Mouse (Mus musculus) liver, embryonic 13.5 days (tissue): Measurements from ENCODE around the gene Scnn1a. TPM values are rescaled to one million over a fixed set of nuclear protein-coding genes. Genes with fewer than 3 reads are reported as not detected.
"Not testable (repeated sequence)": the region's sequence is repeated elsewhere in the genome, so short reads cannot be mapped to it uniquely, and the experiment has no call there.

Experiments
- ATAC-seq: fragments of 200-750 bp; cut with Nextera tagmentation; 2 replicates; pipeline ENCODE4 v1.8.0; 2017; ENCODE audit warnings: low read depth, mild to moderate bottlenecking, moderate number of reproducible peaks, moderate library complexity
- DNase-seq: peaks from one replicate; pipeline ENCODE4 v3.0.0; 2022
- H3K27ac ChIP-seq: fragments of 300-500 bp; sonication (generic); 2 replicates; pipeline ENCODE4 v1.5.1; 2015; ENCODE audit warnings: moderate library complexity, mild to moderate bottlenecking, inconsistent platforms
- H3K27me3 ChIP-seq: fragments of 300-500 bp; sonication (generic); 2 replicates; pipeline ENCODE4 v1.6.1; 2015; ENCODE audit warnings: mild to moderate bottlenecking, inconsistent platforms
- H3K36me3 ChIP-seq: fragments of 300-500 bp; sonication (generic); 2 replicates; pipeline ENCODE4 v1.6.1; 2015; ENCODE audit warnings: mild to moderate bottlenecking, inconsistent platforms
- H3K4me1 ChIP-seq: fragments of 300-500 bp; sonication (generic); replicated peaks from 2 replicates; pipeline ENCODE4 v1.6.1; 2015; ENCODE audit warnings: inconsistent platforms
- H3K4me2 ChIP-seq: fragments of 300-500 bp; sonication (generic); 2 replicates; pipeline ENCODE4 v1.6.1; 2015; ENCODE audit warnings: inconsistent platforms, mild to moderate bottlenecking, moderate library complexity
- H3K4me3 ChIP-seq: fragments of 300-500 bp; sonication (generic); replicated peaks from 2 replicates; pipeline ENCODE4 v1.5.1; 2015; ENCODE audit warnings: mild to moderate bottlenecking, inconsistent platforms
- H3K9ac ChIP-seq: fragments of 300-500 bp; sonication (generic); 2 replicates; pipeline ENCODE4 v1.6.1; 2015; ENCODE audit warnings: mild to moderate bottlenecking, inconsistent platforms
- H3K9me3 ChIP-seq: fragments of 300-500 bp; sonication (generic); replicated peaks from 2 replicates; pipeline ENCODE4 v1.6.1; 2016; ENCODE audit warnings: inconsistent platforms
- WGBS: fragments of 180-500 bp; shearing (Covaris S2); methylation state at CpG from one replicate; pipeline ENCODE4 v1.1.7; 2015; ENCODE audit not compliant: insufficient replicate concordance; 5-methylcytosine and 5-hydroxymethylcytosine counted together
- polyA plus RNA-seq: library from polyadenylated mRNA; unstranded; fragments of >200 nt; fragmentation: Nextera tagmentation; extraction: Ambion mirVana; gene quantifications from 2 replicates; pipeline ENCODE4 v1.2.1, GENCODE M21; 2015

The Scnn1a gene
- polyA plus RNA-seq, 1 experiment from 2014 or later, result 0.31 TPM

- DNase-seq (no peak), ATAC-seq (no peak)
- H3K9me3 ChIP-seq, result no peaks in the 10 kb centered on the region
- H3K27ac ChIP-seq, result no peak overlapping the region
- no peaks in the 10 kb centered on the region for H3K27me3 ChIP-seq
- WGBS, result 66% methylated on average over 4 of the region's 4 CpGs
- no peak overlapping the region for H3K9ac ChIP-seq
- H3K36me3 ChIP-seq, result no peaks in the 10 kb centered on the region
- H3K4me1 ChIP-seq, result no peaks in the 10 kb centered on the region
- no peak overlapping the region for H3K4me2 ChIP-seq
- no peak overlapping the region for H3K4me3 ChIP-seq
Observed at GRCm38 (mm10) chr6:125291329-125291728, 29.1 kb upstream of the Scnn1a start.

- no peak overlapping the region for H3K27ac ChIP-seq
- WGBS, result 56% methylated on average over 7 of the region's 7 CpGs
- H3K4me1 ChIP-seq, result no peaks in the 10 kb centered on the region
- H3K4me3 ChIP-seq, result no peak overlapping the region
- H3K27me3 ChIP-seq, result no peaks in the 10 kb centered on the region
- no peaks in the 10 kb centered on the region for H3K9me3 ChIP-seq
- H3K9ac ChIP-seq, result no peak overlapping the region
- no peaks in the 10 kb centered on the region for H3K36me3 ChIP-seq
- DNase-seq (no peak), ATAC-seq (peak; percentile 41; the same call in 1 of the 2 replicates)
- no peak overlapping the region for H3K4me2 ChIP-seq
Observed at GRCm38 (mm10) chr6:125292256-125292655, 28.2 kb upstream of the Scnn1a start.

- Histone ChIP-seq H3K4me2 (no peak overlapping the region), H3K27me3 (no peaks in the 10 kb centered on the region), H3K9me3 (no peaks in the 10 kb centered on the region), H3K4me3 (no peak overlapping the region), H3K4me1 (no peaks in the 10 kb centered on the region), H3K9ac (no peak overlapping the region), H3K27ac (no peak overlapping the region), H3K36me3 (no peaks in the 10 kb centered on the region)
- 72% methylated on average over 4 of the region's 4 CpGs for WGBS
- DNase-seq (no peak), ATAC-seq (no peak)
Observed at GRCm38 (mm10) chr6:125294049-125294448, 26.4 kb upstream of the Scnn1a start.

GRCm38 (mm10) chr6:125297149-125297820 lies 23.2 kb upstream of the Scnn1a start:
- no peak overlapping the region for H3K4me3 ChIP-seq
- no peak for ATAC-seq
- H3K9ac ChIP-seq, result no peak overlapping the region
- H3K9me3 ChIP-seq, result no peaks in the 10 kb centered on the region
- no peak overlapping the region for H3K4me2 ChIP-seq
- no peaks in the 10 kb centered on the region for H3K36me3 ChIP-seq
- 51% methylated on average over 5 of the region's 5 CpGs for WGBS
- no peaks in the 10 kb centered on the region for H3K4me1 ChIP-seq
- no peaks in the 10 kb centered on the region for H3K27me3 ChIP-seq
- no peak for DNase-seq
- H3K27ac ChIP-seq, result no peak overlapping the region

- Histone ChIP-seq H3K4me3 (no peak overlapping the region), H3K9ac (no peak overlapping the region), H3K9me3 (no peaks in the 10 kb centered on the region), H3K4me1 (no peaks in the 10 kb centered on the region), H3K27me3 (no peaks in the 10 kb centered on the region), H3K27ac (no peak overlapping the region), H3K36me3 (no peaks in the 10 kb centered on the region), H3K4me2 (no peak overlapping the region)
- DNase-seq (no peak), ATAC-seq (no peak)
- 79% methylated on average over 1 of the region's 1 CpGs for WGBS
Observed at GRCm38 (mm10) chr6:125300982-125301381, 19.5 kb upstream of the Scnn1a start.

GRCm38 (mm10) chr6:125302231-125302982 lies 18.1 kb upstream of the Scnn1a start:
- no peaks in the 10 kb centered on the region for H3K27me3 ChIP-seq
- no peak overlapping the region for H3K27ac ChIP-seq
- 71% methylated on average over 24 of the region's 24 CpGs for WGBS
- no peak overlapping the region for H3K4me2 ChIP-seq
- no peak overlapping the region for H3K4me3 ChIP-seq
- H3K4me1 ChIP-seq, result no peaks in the 10 kb centered on the region
- peaks cover 13% of the 10 kb centered on the region for H3K36me3 ChIP-seq
- DNase-seq, result no peak
- ATAC-seq, result no peak
- H3K9ac ChIP-seq, result no peak overlapping the region
- no peaks in the 10 kb centered on the region for H3K9me3 ChIP-seq

- Histone ChIP-seq H3K4me3 (no peak overlapping the region), H3K27me3 (no peaks in the 10 kb centered on the region), H3K9ac (no peak overlapping the region), H3K4me1 (no peaks in the 10 kb centered on the region), H3K27ac (no peak overlapping the region), H3K9me3 (no peaks in the 10 kb centered on the region), H3K4me2 (no peak overlapping the region), H3K36me3 (peaks cover 13% of the 10 kb centered on the region)
- ATAC-seq (no peak), DNase-seq (no peak)
- WGBS, result 72% methylated on average over 4 of the region's 4 CpGs
Observed at GRCm38 (mm10) chr6:125303242-125303641, 17.2 kb upstream of the Scnn1a start.

- not testable (repeated sequence) for H3K9me3 ChIP-seq, H3K27ac ChIP-seq, DNase-seq, H3K4me3 ChIP-seq, ATAC-seq, H3K9ac ChIP-seq, H3K4me1 ChIP-seq, H3K27me3 ChIP-seq, H3K4me2 ChIP-seq
- peaks cover 13% of the 10 kb centered on the region for H3K36me3 ChIP-seq
- 68% methylated on average over 7 of the region's 7 CpGs for WGBS
Observed at GRCm38 (mm10) chr6:125304408-125304807, 16.1 kb upstream of the Scnn1a start.

GRCm38 (mm10) chr6:125305465-125305864 lies 15.0 kb upstream of the Scnn1a start:
- Histone ChIP-seq H3K9me3 (no peaks in the 10 kb centered on the region), H3K4me2 (no peak overlapping the region), H3K9ac (no peak overlapping the region), H3K4me1 (0 out of 2 replicates have a peak, but pooled peaks cover 2% of the 10 kb centered on the region), H3K27ac (no peak overlapping the region), H3K27me3 (no peaks in the 10 kb centered on the region), H3K4me3 (no peak overlapping the region), H3K36me3 (peaks cover 13% of the 10 kb centered on the region)
- 73% methylated on average over 6 of the region's 6 CpGs for WGBS
- no peak for ATAC-seq
- DNase-seq, result no peak

GRCm38 (mm10) chr6:125307091-125307490 lies 13.4 kb upstream of the Scnn1a start:
- Histone ChIP-seq H3K27me3 (no peaks in the 10 kb centered on the region), H3K9me3 (no peaks in the 10 kb centered on the region), H3K36me3 (peaks cover 21% of the 10 kb centered on the region), H3K27ac (no peak overlapping the region), H3K4me3 (no peak overlapping the region), H3K9ac (no peak overlapping the region), H3K4me2 (no peak overlapping the region), H3K4me1 (0 out of 2 replicates have a peak, but pooled peaks cover 5% of the 10 kb centered on the region)
- no peak for DNase-seq
- 75% methylated on average over 5 of the region's 5 CpGs for WGBS
- no peak for ATAC-seq

- Histone ChIP-seq H3K4me2 (no peak overlapping the region), H3K9me3 (no peaks in the 10 kb centered on the region), H3K4me1 (peaks cover 19% of the 10 kb centered on the region), H3K4me3 (no peak overlapping the region), H3K27me3 (peaks cover 13% of the 10 kb centered on the region), H3K9ac (no peak overlapping the region), H3K27ac (no peak overlapping the region), H3K36me3 (peaks cover 21% of the 10 kb centered on the region)
- 46% methylated on average over 13 of the region's 13 CpGs for WGBS
- ATAC-seq (no peak), DNase-seq (no peak)
Observed at GRCm38 (mm10) chr6:125308921-125309320, 11.5 kb upstream of the Scnn1a start.

GRCm38 (mm10) chr6:125309406-125309805 lies 11.1 kb upstream of the Scnn1a start:
- no peaks in the 10 kb centered on the region for H3K9me3 ChIP-seq
- H3K27me3 ChIP-seq, result peaks cover 18% of the 10 kb centered on the region
- DNase-seq (no peak), ATAC-seq (no peak)
- WGBS, result 56% methylated on average over 5 of the region's 5 CpGs
- no peak overlapping the region for H3K4me2 ChIP-seq
- H3K4me3 ChIP-seq, result no peak overlapping the region
- no peak overlapping the region for H3K27ac ChIP-seq
- no peak overlapping the region for H3K9ac ChIP-seq
- H3K36me3 ChIP-seq, result peaks cover 21% of the 10 kb centered on the region
- peaks cover 24% of the 10 kb centered on the region for H3K4me1 ChIP-seq
